Mouse (Mus musculus) heart, adult 18-20 months (tissue): Measurements from ENCODE around the gene Dpep2nb. TPM values are rescaled to one million over a fixed set of nuclear protein-coding genes. Genes with fewer than 3 reads are reported as not detected.

Experiments
- DNase-seq, 2 experiments: peaks; one replicate each; pipeline ENCODE4 v3.0.0; 2021 to 2022; ENCODE audit warnings: mixed read lengths in 1 of 2
- microRNA-seq, 2 experiments: library from miRNA; unstranded; fragments of <30 nt; microRNA quantifications; one replicate each; pipeline ENCODE4 v1.2.0; 2022
- total RNA-seq, 2 experiments: library from RNA; stranded (reverse); gene quantifications; 2 replicates each; pipeline ENCODE4 v1.2.3; 2021

The Dpep2nb gene
- total RNA-seq, 2 experiments from 2014 or later = not detected

- DNase-seq = no peak
Measured at GRCm38 (mm10) chr8:105961101-105961500, 44.7 kb downstream of the Dpep2nb start.

GRCm38 (mm10) chr8:105959350-105959749 is 46.4 kb downstream of the Dpep2nb start:
- DNase-seq = peak; percentile 58 to 64

- DNase-seq = peak; percentile 60 to 78
Measured at GRCm38 (mm10) chr8:105957813-105958212, 48.0 kb downstream of the Dpep2nb start.

GRCm38 (mm10) chr8:105956556-105956955 is 49.2 kb downstream of the Dpep2nb start:
- DNase-seq = peak; percentile 45 to 54

GRCm38 (mm10) chr8:105951057-105951659 is 54.6 kb downstream of the Dpep2nb start:
- DNase-seq = peak; percentile 58 to 65

GRCm38 (mm10) chr8:105949350-105949749 is 56.4 kb downstream of the Dpep2nb start:
- DNase-seq = peak; percentile 42 to 62

Small RNA genes within 50 kb of the gene (microRNA-seq; reads per million reads assigned to microRNA genes)
- 0.38 to 0.54 reads per million in 2 experiments for gene Mir7074

Other genes with a start within 250 kb of the Dpep2nb start
- gene Gfod2, start 247.3 kb downstream of the Dpep2nb start, total RNA-seq = 1 to 10 TPM; 3.8 to 4.5 TPM
- gene Ranbp10, start 178.6 kb downstream of the Dpep2nb start, total RNA-seq = 10 to 100 TPM; 18.1 to 18.6 TPM
- not detected for gene Tsnaxip1, start 178.2 kb downstream of the Dpep2nb start, total RNA-seq
- 1 to 10 TPM; 2.2 to 2.5 TPM for gene Cenpt, start 152.7 kb downstream of the Dpep2nb start, total RNA-seq
- gene Thap11, start 150.8 kb downstream of the Dpep2nb start, total RNA-seq = 10 to 100 TPM; 27.5 to 27.8 TPM
- 10 to 100 TPM; 27.0 to 43.8 TPM for gene Nutf2, start 145.4 kb downstream of the Dpep2nb start, total RNA-seq
- 10 to 100 TPM; 23.0 to 25.7 TPM for gene Edc4, start 125.1 kb downstream of the Dpep2nb start, total RNA-seq
- 1 to 10 TPM in 1 of 2 experiments, under 1 TPM in 1; 0.77 to 1.0 TPM for gene Nrn1l, start 112.4 kb downstream of the Dpep2nb start, total RNA-seq
- gene Pskh1, start 105.5 kb downstream of the Dpep2nb start, total RNA-seq = 10 to 100 TPM; 15.6 to 18.1 TPM
- gene Ctrl, start 72.1 kb downstream of the Dpep2nb start, total RNA-seq = not detected
- gene Psmb10, start 67.5 kb downstream of the Dpep2nb start, total RNA-seq = 10 to 100 TPM; 72.5 to 92.1 TPM
- gene Lcat, start 62.6 kb downstream of the Dpep2nb start, total RNA-seq = under 1 TPM; 0.49 to 0.57 TPM
- gene Slc12a4, start 39.9 kb downstream of the Dpep2nb start, total RNA-seq = 10 to 100 TPM; 27.2 to 38.1 TPM
- not detected for gene Dpep3, start 26.5 kb downstream of the Dpep2nb start, total RNA-seq
- gene Dus2, start 14.6 kb downstream of the Dpep2nb start, total RNA-seq = 10 to 100 TPM in 1 of 2 experiments, 1 to 10 TPM in 1; 8.3 to 10.1 TPM
- 10 to 100 TPM; 11.2 to 12.1 TPM for gene Ddx28, start 5.9 kb upstream of the Dpep2nb start, total RNA-seq
- gene Nfatc3, start 52.9 kb upstream of the Dpep2nb start, total RNA-seq = 10 to 100 TPM; 17.4 to 20.5 TPM
- gene Esrp2, start 131.0 kb upstream of the Dpep2nb start, total RNA-seq = 1 to 10 TPM in 1 of 2 experiments, under 1 TPM in 1; 0.35 to 1.4 TPM
- 1 to 10 TPM; 6.7 to 7.9 TPM for gene Pla2g15, start 144.4 kb upstream of the Dpep2nb start, total RNA-seq
- gene Slc7a6, start 162.9 kb upstream of the Dpep2nb start, total RNA-seq = 10 to 100 TPM in 1 of 2 experiments, 1 to 10 TPM in 1; 8.8 to 11.5 TPM
- gene Slc7a6os, start 205.0 kb upstream of the Dpep2nb start, total RNA-seq = 10 to 100 TPM in 1 of 2 experiments, 1 to 10 TPM in 1; 9.8 to 11.0 TPM
- 10 to 100 TPM; 25.3 to 26.5 TPM for gene Prmt7, start 205.0 kb upstream of the Dpep2nb start, total RNA-seq